Mouse (Mus musculus) kidney, adult 11 months (tissue): Measurements from ENCODE around the gene Klhl31.

Experiments
- DNase-seq: peaks from one replicate; pipeline ENCODE4 v3.0.0; 2022

Klhl31 gene

DNA sequence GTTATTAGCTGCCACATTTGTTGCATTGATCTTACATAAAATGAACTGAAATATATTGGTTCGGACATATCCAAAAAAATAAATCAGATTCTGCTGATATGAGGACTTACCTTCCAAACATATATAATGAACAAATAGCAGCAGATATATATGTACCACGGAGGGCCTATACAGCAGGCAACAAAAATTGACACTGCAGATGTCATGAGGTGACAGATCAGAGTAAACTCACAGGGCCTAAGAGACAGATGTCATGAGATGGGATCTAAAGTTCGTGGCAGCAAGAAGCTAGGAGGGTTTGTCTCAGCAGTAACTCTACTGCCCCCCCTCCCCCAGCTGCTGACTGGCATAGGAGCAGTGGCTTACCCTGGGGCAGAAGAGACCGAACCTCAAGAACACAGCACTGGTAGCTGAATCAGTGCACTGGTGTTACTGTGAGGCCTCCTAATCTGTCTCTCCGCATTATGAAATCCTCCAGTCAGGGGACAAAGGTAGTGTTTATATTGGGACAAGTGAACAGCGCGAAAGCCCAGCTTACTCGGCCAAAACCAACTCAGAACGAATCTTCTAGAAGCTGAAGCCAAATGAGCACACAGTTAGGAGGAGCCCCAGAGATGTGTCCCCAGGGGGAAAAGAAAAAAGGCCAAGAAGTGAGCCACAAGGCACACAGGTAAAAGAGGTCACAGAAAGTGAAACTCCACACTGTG, 71.3 kb downstream of the Klhl31 start:
- peak; percentile 21 for DNase-seq

DNA sequence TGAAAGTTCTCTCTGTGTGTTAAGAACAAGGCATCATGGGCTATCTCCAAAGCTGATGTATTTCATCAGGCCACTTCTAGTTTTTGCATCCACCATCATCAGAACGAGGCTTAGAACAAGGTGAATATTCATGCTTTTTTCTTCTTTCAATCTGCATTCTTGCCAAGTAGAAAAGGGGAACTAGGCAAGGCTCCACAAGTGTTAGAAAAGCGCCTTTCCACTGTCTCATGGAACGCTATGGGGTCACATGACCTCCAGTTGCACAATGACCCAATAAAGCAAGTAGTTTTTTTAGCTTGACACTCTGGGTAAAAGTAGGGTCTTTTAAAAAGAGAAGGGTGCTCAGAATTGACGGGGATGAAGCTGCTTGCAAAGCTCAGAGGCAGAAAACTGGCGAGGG, 72.7 kb downstream of the Klhl31 start:
- no peak for DNase-seq
